Mouse (Mus musculus) cerebellum, adult 9-11 months (tissue): ENCODE results near the gene Map7d1.

Experiments used
- DNase-seq: peaks from one replicate; pipeline ENCODE4 v3.0.0; 2022

The Map7d1 gene

DNA sequence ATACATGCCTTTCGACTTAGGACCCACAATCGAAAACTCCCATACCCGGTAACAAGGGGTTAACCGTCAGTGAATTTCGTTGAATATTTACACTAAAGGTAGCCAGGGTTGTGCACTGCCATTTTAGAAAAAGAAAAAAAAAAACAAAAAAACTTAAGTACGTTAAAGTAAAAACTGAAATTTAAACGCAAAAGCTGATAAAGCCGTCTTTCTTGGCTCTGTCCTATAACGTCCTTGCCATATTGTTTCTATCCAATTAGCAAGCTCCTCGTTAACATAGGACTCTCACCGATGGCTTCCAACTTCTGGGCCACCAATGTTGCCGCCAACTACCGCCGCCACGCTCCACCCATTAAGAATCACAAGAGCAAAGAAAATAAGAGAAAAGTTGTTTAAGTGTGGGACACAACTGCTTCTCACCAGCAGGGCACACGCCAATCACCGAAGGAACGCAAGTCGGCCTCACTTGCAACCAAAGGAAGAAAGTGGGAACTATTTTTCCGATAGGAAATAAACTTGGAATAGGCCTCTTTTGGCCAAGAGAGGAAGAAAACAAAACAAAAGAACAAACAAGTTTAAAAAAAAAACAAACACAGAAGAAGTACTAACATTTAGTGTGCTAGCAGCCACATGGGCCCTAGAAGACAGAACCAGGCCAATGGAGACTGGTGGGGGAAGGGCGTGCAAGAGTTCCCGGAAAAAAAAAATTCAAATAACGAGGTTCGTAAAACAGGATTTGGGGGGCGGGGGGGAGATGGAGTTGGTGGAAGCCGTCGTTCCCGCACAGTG, 54.4 kb downstream of the Map7d1 start:
- peak; percentile 58 for DNase-seq

DNA sequence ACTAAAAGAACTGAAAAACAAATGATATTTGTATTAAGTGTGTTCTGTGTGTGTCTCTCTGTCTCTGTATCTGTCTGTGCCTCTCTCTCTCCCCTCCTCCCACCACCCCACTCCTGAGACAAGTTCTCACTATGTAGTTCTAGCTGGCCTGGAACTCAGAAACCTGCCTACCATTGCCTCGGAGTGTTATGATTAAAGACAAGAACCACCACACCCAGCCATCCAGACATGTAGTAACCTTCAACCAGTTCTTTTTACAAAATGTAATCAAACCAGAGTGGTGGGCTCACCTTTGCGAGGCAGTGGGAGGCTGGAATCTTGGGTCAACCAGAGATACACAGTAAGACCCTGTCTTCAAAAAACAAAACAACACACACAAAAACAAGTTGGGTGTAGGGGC, 55.5 kb downstream of the Map7d1 start:
- no peak for DNase-seq

- no peak for DNase-seq
Observed at GRCm38 (mm10) chr4:126200036-126200435, 56.1 kb downstream of the Map7d1 start.

- DNase-seq, result no peak
Observed at GRCm38 (mm10) chr4:126199556-126199955, 56.6 kb downstream of the Map7d1 start.

GRCm38 (mm10) chr4:126197485-126197884, 58.7 kb downstream of the Map7d1 start:
- no peak for DNase-seq

DNA sequence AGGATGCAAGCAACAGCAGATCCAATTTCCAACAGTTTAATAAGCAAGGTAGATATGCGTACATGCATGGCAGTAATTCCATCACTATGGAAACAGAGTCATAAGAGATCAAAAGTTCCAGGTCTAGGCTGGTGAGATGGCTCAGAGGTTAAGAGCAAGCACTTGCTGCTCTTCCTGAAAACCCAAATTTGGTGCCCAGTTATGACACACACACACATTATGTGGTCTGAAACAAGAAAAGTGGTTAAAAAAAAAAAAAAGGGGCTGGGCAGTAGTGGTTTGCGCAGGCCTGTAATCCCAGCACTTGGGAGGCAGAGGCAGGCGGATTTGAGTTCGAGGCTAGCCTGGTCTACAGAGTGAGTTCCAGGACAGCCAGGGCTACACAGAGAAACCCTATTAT, 61.2 kb downstream of the Map7d1 start:
- no peak for DNase-seq

DNA sequence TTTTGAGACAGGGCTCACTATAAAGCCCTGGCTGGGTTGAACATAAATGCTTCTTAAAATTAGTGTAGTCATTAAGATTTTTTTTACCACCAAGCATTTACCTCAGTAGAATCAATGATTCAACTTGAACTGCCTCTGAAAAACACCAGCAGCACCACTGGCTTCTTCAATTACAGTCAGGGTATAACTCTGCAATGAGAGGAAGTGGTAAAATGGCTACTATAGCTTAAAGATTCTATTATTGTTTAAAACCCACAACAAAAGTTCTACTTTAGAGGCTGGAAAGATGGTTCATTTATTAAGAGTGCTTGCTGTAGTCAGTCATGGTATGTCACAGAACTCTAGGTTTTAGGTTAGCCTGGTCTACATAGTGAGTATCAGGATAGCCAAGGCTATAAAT, 61.9 kb downstream of the Map7d1 start:
- no peak for DNase-seq

DNA sequence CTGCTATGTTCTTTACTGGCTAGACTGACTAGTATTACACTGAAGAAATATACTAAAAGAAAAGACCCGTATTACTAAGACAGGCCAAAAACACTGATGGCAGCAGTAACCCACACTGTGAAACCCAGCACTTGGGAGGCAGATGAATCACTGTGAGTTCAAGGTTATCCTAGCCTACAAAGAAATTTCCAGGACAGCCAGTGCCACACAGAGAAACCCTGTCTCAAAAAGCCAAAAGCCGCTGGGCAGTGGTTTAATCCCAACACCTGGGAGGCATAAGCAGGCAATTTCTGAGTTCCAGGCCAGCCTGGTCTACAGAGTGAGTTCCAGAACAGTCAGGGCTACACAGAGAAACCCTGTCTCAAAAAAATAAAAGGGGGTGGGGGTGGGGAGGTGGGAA, 65.5 kb downstream of the Map7d1 start:
- no peak for DNase-seq

- no peak for DNase-seq
Observed at GRCm38 (mm10) chr4:126187096-126187495, 69.0 kb downstream of the Map7d1 start.

DNA sequence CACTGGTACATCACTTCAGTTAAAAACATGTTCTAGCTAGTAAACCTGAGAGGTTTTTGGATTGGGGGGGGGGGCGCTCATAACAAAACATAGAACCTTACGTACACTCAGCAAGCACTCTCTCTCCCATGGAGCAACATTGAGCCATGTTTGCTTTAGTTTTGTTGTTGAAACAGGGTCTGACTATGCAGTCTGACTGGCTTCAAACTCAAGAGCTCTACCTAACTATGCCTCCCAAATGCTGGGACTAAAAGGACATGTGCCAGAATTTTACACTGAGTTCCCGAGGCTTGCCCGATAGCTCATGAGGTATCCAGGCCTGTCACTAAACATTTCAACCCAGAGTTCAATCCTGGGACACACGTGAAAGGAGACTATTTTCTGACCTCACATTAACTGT, 73.1 kb downstream of the Map7d1 start:
- no peak for DNase-seq
